17 mouse cellular contexts compared by ENCODE assay signal in genomic region chr4:89604721-89605120, GRCm38 (mm10).
"Had no signal": no experiment of that assay in that cellular context is flagged by ENCODE, and none has a peak within 500 bp of the region (broad histone marks: within the 10 kb centered on the region; RNA-seq: fewer than 3 reads in every experiment).

No protein-coding gene starts in this region.

- DNase-seq: kidney, adult 18-20 months; kidney, postnatal 10 days; kidney, postnatal 4 days; liver; liver, embryonic 13.5 days; liver, postnatal 0 days; lung, postnatal 14 days; right cerebral cortex, postnatal 14 days; thymus, adult 2 months; thymus, postnatal 25 days had no signal

- H3K9me3 ChIP-seq: limb, embryonic 12.5 days; liver, embryonic 13.5 days; lung, embryonic 15.5 days; stomach, embryonic 15.5 days had no signal

- H3K4me1 ChIP-seq: limb, embryonic 12.5 days; liver, embryonic 13.5 days; lung, embryonic 15.5 days; megakaryocyte, embryonic 14.5 days; stomach, embryonic 15.5 days had no signal

- H3K27ac ChIP-seq: limb, embryonic 12.5 days; liver, embryonic 13.5 days; lung, embryonic 15.5 days; macrophage; stomach, embryonic 15.5 days had no signal

- ATAC-seq: liver, postnatal 0 days; midbrain, embryonic 16.5 days had no signal

- H3K9ac ChIP-seq: limb, embryonic 12.5 days; liver, embryonic 13.5 days; liver, postnatal 0 days; lung, embryonic 15.5 days; stomach, embryonic 15.5 days had no signal

- H3K36me3 ChIP-seq: limb, embryonic 12.5 days; liver, embryonic 13.5 days; lung, embryonic 15.5 days; stomach, embryonic 15.5 days had no signal

- H3K27me3 ChIP-seq: limb, embryonic 12.5 days; liver, embryonic 13.5 days; lung, embryonic 15.5 days; megakaryocyte, embryonic 14.5 days; stomach, embryonic 15.5 days had no signal

- H3K4me3 ChIP-seq: limb, embryonic 12.5 days; liver, embryonic 13.5 days; lung, embryonic 15.5 days; megakaryocyte, embryonic 14.5 days; stomach, embryonic 15.5 days had no signal

- H3K4me2 ChIP-seq: limb, embryonic 12.5 days; liver, embryonic 13.5 days; lung, embryonic 15.5 days; midbrain, embryonic 11.5 days; stomach, embryonic 15.5 days had no signal
